Comparison of ENCODE assay signal across 9 mouse cellular contexts in the genomic region with DNA sequence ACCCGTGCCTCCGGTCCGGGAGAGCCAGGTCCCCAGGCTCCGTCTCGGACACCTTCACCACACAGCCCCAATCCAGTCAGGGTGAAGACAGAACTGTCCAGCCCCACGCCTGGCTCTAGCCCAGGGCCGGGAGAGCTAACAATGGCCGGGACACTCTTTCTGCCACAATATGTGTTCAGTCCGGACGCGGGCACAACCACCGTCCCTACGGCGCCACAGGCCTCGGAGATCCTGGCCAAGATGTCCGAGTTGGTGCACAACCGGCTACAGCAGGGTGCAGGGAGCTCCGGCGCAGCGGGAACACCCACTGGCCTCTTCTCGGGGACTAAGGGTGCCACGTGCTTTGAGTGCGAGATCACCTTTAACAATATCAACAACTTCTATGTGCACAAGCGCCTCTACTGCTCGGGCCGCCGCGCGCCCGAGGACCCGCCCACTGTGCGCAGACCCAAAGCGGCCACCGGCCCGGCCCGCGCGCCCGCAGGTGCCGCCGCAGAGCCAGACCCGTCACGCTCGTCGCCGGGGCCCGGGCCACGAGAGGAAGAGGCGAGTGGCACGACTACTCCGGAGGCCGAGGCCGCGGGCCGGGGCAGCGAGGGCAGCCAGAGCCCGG. TPM values are rescaled to one million over a fixed set of nuclear protein-coding genes. Genes with fewer than 3 reads are reported as not detected.
DNase-seq lines count a peak whose midpoint lies in the region; ATAC-seq and TF ChIP-seq lines count a peak whose summit lies in the region.
"Had no signal": no experiment of that assay in that cellular context is flagged by ENCODE, and none has a peak within 500 bp of the region (broad histone marks: within the 10 kb centered on the region; RNA-seq: fewer than 3 reads in every experiment).

No protein-coding gene starts in this region.

- intact Hi-C loops in heart, adult 2 months (cut with DNase I) = loop anchor here (10.0 kb wide), 1 partner anchor 361 kb away; no protein-coding TSS in a partner anchor

- DNase-seq in heart, adult 2 months = no peak
- peak; percentile 41 for DNase-seq in limb, embryonic 11.5 days (ENCODE audit: low spot score)
- DNase-seq in neural tube, embryonic 10.5 days (ENCODE audit: extremely low spot score, low spot score) = peak; percentile 55
- no peak for DNase-seq in left cerebral cortex, adult 18-20 months (ENCODE audit: low spot score in 2 of 2)
- no peak for DNase-seq in left cerebral cortex, adult 9 months (ENCODE audit: low spot score in 2 of 2)
- no peak for DNase-seq in cerebellum, adult 8-10 months

- peaks cover 28% of the 10 kb centered on the region for H3K4me1 ChIP-seq in heart, embryonic 15.5 days (replicated peaks)
- H3K4me1 ChIP-seq in heart, adult 2 months (ENCODE audit: control insufficient read depth, insufficient read depth, low read length) = peaks cover 7% of the 10 kb centered on the region
- peaks cover 14% of the 10 kb centered on the region for H3K4me1 ChIP-seq in forebrain, embryonic 13.5 days
- H3K4me1 ChIP-seq in limb, embryonic 11.5 days (ENCODE audit: control insufficient read depth, insufficient read depth, low read length) = peaks cover 9% of the 10 kb centered on the region

- TF ChIP-seq CTCF in heart, adult 2 months (IDR thresholded peaks at IDR 0.05) = no peak

- TF ChIP-seq POLR2A in heart, adult 2 months (IDR thresholded peaks at IDR 0.05; ENCODE audit: insufficient read depth, low read depth, low read length) = no peak

- H3K27me3 ChIP-seq in heart, embryonic 15.5 days = peaks cover 7% of the 10 kb centered on the region; the same call in 1 of the 2 replicates
- H3K27me3 ChIP-seq in heart, adult 2 months (ENCODE audit: control insufficient read depth, insufficient read depth, low read length) = no peaks in the 10 kb centered on the region
- peaks cover 67% of the 10 kb centered on the region for H3K27me3 ChIP-seq in forebrain, embryonic 13.5 days
- H3K27me3 ChIP-seq in limb, embryonic 11.5 days (ENCODE audit: control insufficient read depth, insufficient read depth, low read length) = peaks cover 39% of the 10 kb centered on the region
- H3K27me3 ChIP-seq: Patski had no signal

- H3K36me3 ChIP-seq in heart, embryonic 15.5 days = peaks cover 61% of the 10 kb centered on the region
- no peaks in the 10 kb centered on the region for H3K36me3 ChIP-seq in heart, adult 2 months (ENCODE audit: control insufficient read depth, insufficient read depth, low read length)
- no peaks in the 10 kb centered on the region for H3K36me3 ChIP-seq in forebrain, embryonic 13.5 days (ENCODE audit: poor library complexity, severe bottlenecking)
- peaks cover 29% of the 10 kb centered on the region for H3K36me3 ChIP-seq in limb, embryonic 11.5 days (ENCODE audit: control insufficient read depth, insufficient read depth, low read length)

- peak overlapping the region; percentile 59 for H3K4me2 ChIP-seq in heart, embryonic 15.5 days
- peak overlapping the region; percentile 93 for H3K4me2 ChIP-seq in forebrain, embryonic 13.5 days
- H3K4me2 ChIP-seq in limb, embryonic 11.5 days (ENCODE audit: low read depth, severe bottlenecking) = peak overlapping the region; percentile 86

- WGBS in heart, embryonic 15.5 days = 50% methylated on average over 57 of the region's 57 CpGs
- WGBS in heart, adult 2 months = 88% methylated on average over 57 of the region's 57 CpGs
- WGBS in forebrain, embryonic 13.5 days = 6% methylated on average over 56 of the region's 57 CpGs
- WGBS in limb, embryonic 11.5 days = 12% methylated on average over 56 of the region's 57 CpGs

- TF ChIP-seq EP300 in heart, adult 2 months (IDR thresholded peaks at IDR 0.05; ENCODE audit: insufficient read depth, low read depth, low read length) = no peak

- peak overlapping the region; percentile 35 for H3K4me3 ChIP-seq in heart, embryonic 15.5 days
- H3K4me3 ChIP-seq in heart, adult 2 months = no peak overlapping the region
- peak overlapping the region; percentile 59 for H3K4me3 ChIP-seq in forebrain, embryonic 13.5 days
- H3K4me3 ChIP-seq in limb, embryonic 11.5 days (ENCODE audit: low read depth, low read length) = peak overlapping the region; percentile 58

- no peak for ATAC-seq in heart, embryonic 15.5 days (replicated peaks; ENCODE audit: insufficient number of reproducible peaks, insufficient read depth, low FRiP score, low read depth)
- peak; percentile 63 for ATAC-seq in forebrain, embryonic 13.5 days
- peak; percentile 22; the same call in 1 of the 2 replicates for ATAC-seq in limb, embryonic 11.5 days (ENCODE audit: insufficient number of reproducible peaks, low FRiP score, low TSS enrichment, low read depth)
- ATAC-seq: Patski had no signal

- no peaks in the 10 kb centered on the region for H3K79me2 ChIP-seq in heart, adult 2 months (replicated peaks; ENCODE audit: control insufficient read depth, insufficient read depth, low read length)

- H3K9me3 ChIP-seq in heart, embryonic 15.5 days (replicated peaks) = no peaks in the 10 kb centered on the region
- H3K9me3 ChIP-seq in forebrain, embryonic 13.5 days (replicated peaks) = no peaks in the 10 kb centered on the region
- H3K9me3 ChIP-seq in limb, embryonic 11.5 days (ENCODE audit: control insufficient read depth, low read length) = no peaks in the 10 kb centered on the region

- no peak overlapping the region for H3K9ac ChIP-seq in heart, embryonic 15.5 days
- no peak overlapping the region for H3K9ac ChIP-seq in heart, adult 2 months (ENCODE audit: low read depth, low read length)
- peak overlapping the region; percentile 63 for H3K9ac ChIP-seq in forebrain, embryonic 13.5 days
- peak overlapping the region; percentile 38 for H3K9ac ChIP-seq in limb, embryonic 11.5 days (ENCODE audit: low read length)

- H3K27ac ChIP-seq in heart, embryonic 15.5 days = no peak overlapping the region
- H3K27ac ChIP-seq in heart, adult 2 months = no peak overlapping the region
- H3K27ac ChIP-seq in forebrain, embryonic 13.5 days = no peak overlapping the region
- no peak overlapping the region for H3K27ac ChIP-seq in limb, embryonic 11.5 days (replicated peaks; ENCODE audit: low read depth, low read length)

RNA-seq across cellular contexts. Expression of a gene that starts 24.8 kb away (rescaled TPM):
- polyA plus RNA-seq in heart, embryonic 15.5 days (2015; fragmentation: Nextera tagmentation; extraction: Ambion mirVana) = not detected in 2 replicates
- total RNA-seq in heart, adult 2 months (2021) = not detected
- polyA plus RNA-seq in heart, adult 2 months (2012; rRNA removed) = not detected in 2 replicates
- not detected in 2 replicates for polyA plus RNA-seq in forebrain, embryonic 13.5 days (2015; fragmentation: Nextera tagmentation; extraction: Ambion mirVana)
- polyA plus RNA-seq in limb, embryonic 11.5 days (2014; fragmentation: Nextera tagmentation; extraction: Ambion mirVana) = not detected in 2 replicates
- 1 to 10 TPM; 8.0 to 8.5 TPM for total RNA-seq in left cerebral cortex, adult 18-20 months (2021)

RNA-seq across cellular contexts. Expression of a gene that starts 40.7 kb away (rescaled TPM):
- 26.1 and 31.0 TPM in 2 replicates for polyA plus RNA-seq in heart, embryonic 15.5 days (2015; fragmentation: Nextera tagmentation; extraction: Ambion mirVana)
- total RNA-seq in heart, adult 2 months (2021) = 10 to 100 TPM; 21.8 to 22.1 TPM
- polyA plus RNA-seq in heart, adult 2 months (2012; rRNA removed) = 11.2 and 15.8 TPM in 2 replicates
- polyA plus RNA-seq in forebrain, embryonic 13.5 days (2015; fragmentation: Nextera tagmentation; extraction: Ambion mirVana) = 47.4 and 52.2 TPM in 2 replicates
- polyA plus RNA-seq in limb, embryonic 11.5 days (2014; fragmentation: Nextera tagmentation; extraction: Ambion mirVana) = 45.8 and 52.6 TPM in 2 replicates
- 10 to 100 TPM; 41.2 to 42.4 TPM for total RNA-seq in left cerebral cortex, adult 18-20 months (2021)

RNA-seq across cellular contexts. Expression of a gene that starts 53.8 kb away (rescaled TPM):
- polyA plus RNA-seq in heart, embryonic 15.5 days (2015; fragmentation: Nextera tagmentation; extraction: Ambion mirVana) = 3.8 and 3.9 TPM in 2 replicates
- 10 to 100 TPM; 21.2 to 24.6 TPM for total RNA-seq in heart, adult 2 months (2021)
- polyA plus RNA-seq in heart, adult 2 months (2012; rRNA removed) = 20.0 and 20.9 TPM in 2 replicates
- polyA plus RNA-seq in forebrain, embryonic 13.5 days (2015; fragmentation: Nextera tagmentation; extraction: Ambion mirVana) = 0.48 and 0.49 TPM in 2 replicates
- 1.3 and 1.4 TPM in 2 replicates for polyA plus RNA-seq in limb, embryonic 11.5 days (2014; fragmentation: Nextera tagmentation; extraction: Ambion mirVana)
- total RNA-seq in left cerebral cortex, adult 18-20 months (2021) = 10 to 100 TPM; 35.6 to 37.5 TPM

Comparison
In these comparisons a context has a peak if more than half of its experiments do, and no peak if none do; other contexts are left out.
1. H3K9ac ChIP-seq: peak in forebrain, embryonic 13.5 days (single experiment) and limb, embryonic 11.5 days (single experiment); none in heart, embryonic 15.5 days (single experiment) and heart, adult 2 months (single experiment).
2. DNase-seq: peak in limb, embryonic 11.5 days (single experiment) and neural tube, embryonic 10.5 days (single experiment); none in heart, adult 2 months (0 of 2), left cerebral cortex, adult 18-20 months (0 of 2), left cerebral cortex, adult 9 months (0 of 2) and cerebellum, adult 8-10 months (single experiment).
3. Peak in every context shown above with its lines, with median percentiles within 50 percentile points of each other: H3K4me2 ChIP-seq.